Mouse (Mus musculus): ENCODE measurements around the gene Btbd19.
A peak's percentile ranks its signal among the peaks of the same experiment; 100 is the strongest.

The Btbd19 gene

GRCm38 (mm10) chr4:117110985-117111384 is 14.5 kb downstream of the Btbd19 start:
- DNase-seq, result no peak

DNA sequence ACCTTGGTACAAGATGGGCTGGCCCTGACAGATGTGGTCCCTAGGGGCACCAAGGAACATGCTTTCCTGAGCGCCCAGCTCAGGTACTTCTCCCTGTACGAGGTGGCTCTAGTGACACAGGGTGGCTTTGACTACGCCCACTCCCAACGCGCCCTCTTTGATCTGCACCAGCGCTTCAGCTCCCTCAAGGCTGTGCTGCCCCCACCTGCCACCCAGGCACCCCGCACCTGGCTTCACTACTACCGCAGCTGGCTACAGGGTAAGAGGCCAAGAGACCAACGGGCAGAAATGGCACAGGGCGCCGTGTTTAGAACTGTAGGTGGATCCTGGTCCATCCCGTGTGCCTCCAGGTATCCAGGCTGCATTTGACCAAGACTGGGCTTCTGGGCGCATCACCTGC is 15.3 kb downstream of the Btbd19 start:
- no peak for DNase-seq

GRCm38 (mm10) chr4:117109330-117109729 is 16.2 kb downstream of the Btbd19 start:
- DNase-seq, result no peak

- no peak for DNase-seq
Observed at GRCm38 (mm10) chr4:117108524-117108849, 17.0 kb downstream of the Btbd19 start.

- DNase-seq, result no peak
Observed at GRCm38 (mm10) chr4:117107813-117108523, 17.6 kb downstream of the Btbd19 start.

- no peak for DNase-seq
Observed at GRCm38 (mm10) chr4:117105127-117105526, 20.4 kb downstream of the Btbd19 start.

- no peak for DNase-seq
Observed at GRCm38 (mm10) chr4:117104672-117105071, 20.9 kb downstream of the Btbd19 start.

GRCm38 (mm10) chr4:117101218-117101617 is 24.3 kb downstream of the Btbd19 start:
- peak; percentile 80 for DNase-seq

GRCm38 (mm10) chr4:117100036-117100435 is 25.5 kb downstream of the Btbd19 start:
- DNase-seq, result no peak

DNA sequence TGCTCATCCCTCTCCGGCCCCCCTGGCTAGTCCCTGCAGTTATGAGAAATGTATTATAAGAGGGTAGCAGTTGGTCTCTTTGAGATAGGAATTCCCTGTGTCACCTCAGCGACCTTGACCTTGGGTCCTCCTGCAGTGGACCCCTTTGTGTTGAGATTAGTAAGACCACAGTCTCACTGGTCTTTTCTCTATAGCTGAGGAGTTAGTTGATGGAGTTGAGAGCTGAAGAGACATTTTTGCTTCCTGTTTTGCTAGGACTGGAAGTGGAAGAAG is 26.8 kb downstream of the Btbd19 start:
- no peak for DNase-seq

- peak; percentile 36 for DNase-seq
Observed at GRCm38 (mm10) chr4:117097969-117098763, 27.4 kb downstream of the Btbd19 start.

- no peak for DNase-seq
Observed at GRCm38 (mm10) chr4:117096666-117097065, 28.9 kb downstream of the Btbd19 start.

DNA sequence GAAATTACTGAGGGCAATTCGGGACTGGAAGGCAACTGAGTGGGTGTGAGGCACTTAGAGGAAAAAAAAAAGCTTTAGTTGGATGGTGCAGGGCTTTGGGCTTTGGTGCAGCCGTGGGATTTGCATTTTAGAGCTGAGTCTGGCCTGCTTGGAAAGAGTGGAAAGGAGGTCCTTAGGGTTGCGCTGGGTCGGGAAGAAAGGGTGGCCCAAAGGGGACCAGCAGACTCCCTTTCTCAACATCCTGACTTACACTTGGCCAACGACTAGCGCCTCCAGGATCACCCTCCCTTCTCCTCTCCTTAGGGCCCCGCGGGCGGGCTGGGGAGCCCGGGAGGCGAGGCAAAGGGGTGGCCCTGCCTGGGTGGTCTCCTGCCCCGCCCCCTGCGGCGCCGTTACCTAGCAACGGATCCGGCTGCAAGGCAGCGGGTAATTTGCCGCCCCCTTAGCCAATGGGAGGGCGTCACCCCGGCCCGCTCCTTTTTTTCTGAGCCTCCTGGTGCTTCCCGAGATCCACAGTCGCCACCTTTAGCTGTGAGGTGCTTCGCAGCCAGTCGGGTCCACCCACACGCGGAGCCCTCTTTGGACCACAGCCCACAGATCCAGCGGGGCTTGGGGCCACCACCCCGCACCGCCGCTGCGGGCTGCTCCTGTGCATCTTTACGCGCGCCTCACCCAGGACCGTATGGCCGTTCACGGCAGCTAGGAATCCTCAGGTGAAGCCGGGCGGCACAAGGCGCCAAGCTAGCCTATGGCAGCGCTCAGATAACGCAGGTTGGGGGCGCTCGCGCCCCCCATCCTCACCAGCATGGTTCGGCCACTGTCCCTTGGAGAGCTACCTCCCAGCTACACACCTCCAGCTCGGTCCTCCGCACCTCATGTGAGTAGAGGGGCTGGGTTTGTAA is 29.7 kb downstream of the Btbd19 start, which contains the start of gene Ptch2:
Gene Ptch2, plus strand, starts transcription at position 525 of the 902 bp plus-strand sequence.
- peak; percentile 93 for DNase-seq

- DNase-seq, result no peak
Observed at GRCm38 (mm10) chr4:117094626-117095361, 30.7 kb downstream of the Btbd19 start.

DNA sequence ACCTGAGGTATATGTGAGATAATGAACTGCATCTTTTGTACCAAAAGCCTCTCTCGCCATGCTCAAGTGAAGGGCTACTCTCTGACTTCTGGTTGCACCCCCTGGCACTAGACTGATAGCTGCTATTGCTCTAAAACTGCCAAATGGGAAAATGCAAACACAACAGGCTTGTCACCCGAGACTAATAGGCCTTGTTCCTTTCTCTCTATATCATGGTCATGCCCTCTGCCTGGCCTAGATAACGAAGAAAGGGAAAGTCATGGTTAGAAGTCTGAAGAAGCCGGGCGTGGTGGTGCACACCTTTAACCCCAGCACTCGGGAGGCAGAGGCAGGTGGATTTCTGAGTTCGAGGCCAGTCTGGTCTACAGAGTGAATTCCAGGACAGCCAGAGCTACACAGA is 34.9 kb downstream of the Btbd19 start:
- DNase-seq, result no peak

- no peak for DNase-seq
Observed at GRCm38 (mm10) chr4:117087948-117088640, 37.4 kb downstream of the Btbd19 start.

GRCm38 (mm10) chr4:117071183-117071582 is 54.3 kb downstream of the Btbd19 start:
- DNase-seq, result no peak

- DNase-seq, result no peak
Observed at GRCm38 (mm10) chr4:117070624-117071023, 54.9 kb downstream of the Btbd19 start.

GRCm38 (mm10) chr4:117069647-117070046 is 55.9 kb downstream of the Btbd19 start:
- no peak for DNase-seq
